Mouse (Mus musculus) fat pad, adult 2 months (tissue): ENCODE measurements at regions not wholly inside any gene's neighbourhood (a gene's known extent, or its start where the extent isn't known, plus 50 kb on each side); places are given as distances from the start of the nearest gene placed in this dataset.
A peak's percentile ranks its signal among the peaks of the same experiment; 100 is the strongest.

Experiments
- DNase-seq: peaks from one replicate; pipeline ENCODE4 v3.0.0-alpha.2; 2011; ENCODE audit warnings: low read depth, low spot score; ENCODE audit errors: extremely low read depth

- no peak for DNase-seq
Observed at GRCm38 (mm10) chr17:16247681-16248080, 416.8 kb upstream of the Rgmb start.

GRCm38 (mm10) chr17:16221253-16221652 lies 390.4 kb upstream of the Rgmb start:
- DNase-seq: no peak

GRCm38 (mm10) chr17:16219675-16220566 lies 389.1 kb upstream of the Rgmb start:
- no peak for DNase-seq

- DNase-seq: no peak
Observed at GRCm38 (mm10) chr17:16218623-16219022, 387.8 kb upstream of the Rgmb start.

GRCm38 (mm10) chr17:16216796-16217195 lies 386.0 kb upstream of the Rgmb start:
- no peak for DNase-seq

- DNase-seq: no peak
Observed at GRCm38 (mm10) chr17:16193636-16194035, 362.8 kb upstream of the Rgmb start.

GRCm38 (mm10) chr17:16180856-16181255 lies 350.0 kb upstream of the Rgmb start:
- no peak for DNase-seq

GRCm38 (mm10) chr17:16178102-16178501 lies 347.3 kb upstream of the Rgmb start:
- no peak for DNase-seq

- DNase-seq: no peak
Observed at GRCm38 (mm10) chr17:16176782-16177510, 346.1 kb upstream of the Rgmb start.

- DNase-seq: peak; percentile 83
Observed at GRCm38 (mm10) chr17:16173568-16174105, 342.8 kb upstream of the Rgmb start.

GRCm38 (mm10) chr17:16166731-16167130 lies 335.9 kb upstream of the Rgmb start:
- no peak for DNase-seq

- no peak for DNase-seq
Observed at GRCm38 (mm10) chr17:16158119-16158518, 327.3 kb upstream of the Rgmb start.

GRCm38 (mm10) chr17:16157711-16158110 lies 326.9 kb upstream of the Rgmb start:
- no peak for DNase-seq

- DNase-seq: no peak
Observed at GRCm38 (mm10) chr17:16157135-16157534, 326.3 kb upstream of the Rgmb start.

GRCm38 (mm10) chr17:16156596-16156995 lies 325.8 kb upstream of the Rgmb start:
- DNase-seq: no peak

- no peak for DNase-seq
Observed at GRCm38 (mm10) chr17:16155587-16155986, 324.7 kb upstream of the Rgmb start.
